ENCODE assay signal across 9 mouse cellular contexts in genomic region chr3:130617439-130617898, GRCm38 (mm10). TPM values are rescaled to one million over a fixed set of nuclear protein-coding genes. Genes with fewer than 3 reads are reported as not detected.
DNase-seq lines count a peak whose midpoint lies in the region; ATAC-seq lines count a peak whose summit lies in the region.
"Had no signal": no experiment of that assay in that cellular context is flagged by ENCODE, and none has a peak within 500 bp of the region (broad histone marks: within the 10 kb centered on the region; RNA-seq: fewer than 3 reads in every experiment).

TSS of gene Etnppl (plus strand) at chr3:130617448.

- WGBS in embryonic facial prominence, embryonic 12.5 days: 2% methylated on average over 10 of the region's 10 CpGs
- WGBS in midbrain, embryonic 11.5 days: 6% methylated on average over 10 of the region's 10 CpGs

- no peak for ATAC-seq in embryonic facial prominence, embryonic 12.5 days (ENCODE audit: insufficient number of reproducible peaks, insufficient read depth, low FRiP score, low TSS enrichment)
- ATAC-seq in midbrain, embryonic 11.5 days (ENCODE audit: low FRiP score): peak; percentile 59; the same call in 1 of the 2 replicates
- ATAC-seq: Patski had no signal

- H3K27me3 ChIP-seq in embryonic facial prominence, embryonic 12.5 days: 0 out of 2 replicates have a peak, but pooled peaks cover 4% of the 10 kb centered on the region
- no peaks in the 10 kb centered on the region for H3K27me3 ChIP-seq in midbrain, embryonic 11.5 days (ENCODE audit: control insufficient read depth, insufficient read depth, low read length)
- H3K27me3 ChIP-seq: Patski had no signal

- peaks cover 8% of the 10 kb centered on the region for H3K4me1 ChIP-seq in embryonic facial prominence, embryonic 12.5 days
- H3K4me1 ChIP-seq in midbrain, embryonic 11.5 days (ENCODE audit: control insufficient read depth, insufficient read depth, low read length): no peaks in the 10 kb centered on the region

- H3K4me3 ChIP-seq in embryonic facial prominence, embryonic 12.5 days: peak within 1 kb of the TSS; percentile 27
- H3K4me3 ChIP-seq in midbrain, embryonic 11.5 days (ENCODE audit: low read depth, low read length): no peak within 1 kb of the TSS

- no peak within 1 kb of the TSS for H3K9ac ChIP-seq in embryonic facial prominence, embryonic 12.5 days
- no peak within 1 kb of the TSS for H3K9ac ChIP-seq in midbrain, embryonic 11.5 days (ENCODE audit: low read length)

- no peak for DNase-seq in layer of hippocampus, adult 18-20 months (ENCODE audit: low spot score in 2 of 2)
- no peak for DNase-seq in layer of hippocampus, adult 9-10 months (ENCODE audit: low spot score)
- peak; percentile 79 for DNase-seq in kidney, adult 11 months
- DNase-seq in midbrain, embryonic 11.5 days (ENCODE audit: low spot score, missing footprints): peak; percentile 84
- DNase-seq in thymus, postnatal 36 days: no peak
- no peak for DNase-seq in thymus, postnatal 0 days (ENCODE audit: low spot score)
- no peak for DNase-seq in thymus, postnatal 25 days

- no peaks in the 10 kb centered on the region for H3K9me3 ChIP-seq in embryonic facial prominence, embryonic 12.5 days
- no peaks in the 10 kb centered on the region for H3K9me3 ChIP-seq in midbrain, embryonic 11.5 days (ENCODE audit: control insufficient read depth, low read length)

- H3K27ac ChIP-seq in embryonic facial prominence, embryonic 12.5 days: no peak within 1 kb of the TSS
- no peak within 1 kb of the TSS for H3K27ac ChIP-seq in midbrain, embryonic 11.5 days (ENCODE audit: low read depth, low read length)

- H3K4me2 ChIP-seq in embryonic facial prominence, embryonic 12.5 days (replicated peaks): peak within 1 kb of the TSS; percentile 49
- H3K4me2 ChIP-seq in midbrain, embryonic 11.5 days: peak within 1 kb of the TSS; percentile 36

- H3K36me3 ChIP-seq in embryonic facial prominence, embryonic 12.5 days: no peaks in the 10 kb centered on the region
- no peaks in the 10 kb centered on the region for H3K36me3 ChIP-seq in midbrain, embryonic 11.5 days (ENCODE audit: control insufficient read depth, insufficient read depth, low read length)

RNA-seq across cellular contexts. Expression of gene Etnppl, which starts in this region (rescaled TPM):
- total RNA-seq in layer of hippocampus, adult 18-20 months (2021): 10 to 100 TPM; 11.8 to 13.8 TPM
- 0.09 TPM in 1 of 2 replicates, not detected in the other for polyA plus RNA-seq in embryonic facial prominence, embryonic 12.5 days (2016; fragmentation: Nextera tagmentation; extraction: Ambion mirVana)
- not detected in 2 replicates for polyA plus RNA-seq in midbrain, embryonic 11.5 days (2014; fragmentation: Nextera tagmentation; extraction: Ambion mirVana)
- 0.08 TPM in 1 of 2 replicates, not detected in the other for polyA plus RNA-seq in thymus, postnatal 0 days (2015; fragmentation: Nextera tagmentation; extraction: Ambion mirVana)

Comparison
In these comparisons a context has a peak if more than half of its experiments do, and no peak if none do; other contexts are left out.
1. Peak in DNase-seq, ATAC-seq and H3K4me2 ChIP-seq in midbrain, embryonic 11.5 days; RNA of the gene not detected or under 1 TPM.